Mouse (Mus musculus) forebrain, postnatal 0 days (tissue): Measurements from ENCODE around the gene Rp9. TPM values are rescaled to one million over a fixed set of nuclear protein-coding genes. Genes with fewer than 3 reads are reported as not detected.
"Not testable (repeated sequence)": the region's sequence is repeated elsewhere in the genome, so short reads cannot be mapped to it uniquely, and the experiment has no call there.

Experiments
- ATAC-seq: fragments of 200-750 bp; cut with Nextera tagmentation; 2 replicates; pipeline ENCODE4 v1.8.0; 2017; ENCODE audit warnings: mild to moderate bottlenecking, moderate library complexity
- DNase-seq: peaks from one replicate; pipeline ENCODE4 v3.0.0-alpha.2; 2015
- H3K27ac ChIP-seq: fragments of 300-500 bp; sonication (generic); 2 replicates; pipeline ENCODE4 v1.5.1; 2014; ENCODE audit warnings: low read depth, mild to moderate bottlenecking, antibody characterized with exemption, low read length, moderate library complexity, mixed read lengths
- H3K27me3 ChIP-seq: fragments of 300-500 bp; sonication (generic); 2 replicates; pipeline ENCODE4 v1.6.1; 2014; ENCODE audit warnings: mild to moderate bottlenecking, low read length, mixed read lengths; ENCODE audit not compliant: insufficient read depth
- H3K36me3 ChIP-seq: fragments of 300-500 bp; sonication (generic); 2 replicates; pipeline ENCODE4 v1.6.1; 2014; ENCODE audit warnings: mild to moderate bottlenecking, moderate library complexity; ENCODE audit not compliant: insufficient read depth
- H3K4me1 ChIP-seq: fragments of 300-500 bp; sonication (generic); 2 replicates; pipeline ENCODE4 v1.6.1; 2014; ENCODE audit warnings: antibody characterized with exemption; ENCODE audit not compliant: insufficient read depth
- H3K4me2 ChIP-seq: fragments of 300-500 bp; sonication (generic); 2 replicates; pipeline ENCODE4 v1.6.1; 2014; ENCODE audit warnings: low read depth, mild to moderate bottlenecking, moderate library complexity
- H3K4me3 ChIP-seq: fragments of 300-500 bp; sonication (generic); 2 replicates; pipeline ENCODE4 v1.5.1; 2014; ENCODE audit warnings: low read depth, low read length, mixed read lengths
- H3K9ac ChIP-seq: fragments of 300-500 bp; sonication (generic); 2 replicates; pipeline ENCODE4 v1.6.1; 2014; ENCODE audit warnings: mild to moderate bottlenecking
- H3K9me3 ChIP-seq: fragments of 300-500 bp; sonication (generic); 2 replicates; pipeline ENCODE4 v1.6.1; 2016; ENCODE audit warnings: low read length
- CTCF ChIP-seq: sonication (generic); IDR thresholded peaks from 2 replicates; pipeline ENCODE4 v1.5.1; 2016; ENCODE audit warnings: antibody characterized with exemption, control low read depth, low read depth
- WGBS: fragments of 180-500 bp; shearing (Covaris S2); extraction: QIAGEN DNeasy Blood & Tissue Kit; methylation state at CpG from one replicate; pipeline ENCODE4 v1.1.7; 2014; 5-methylcytosine and 5-hydroxymethylcytosine counted together
- polyA plus RNA-seq: library from polyadenylated mRNA; unstranded; fragments of >200 nt; fragmentation: Nextera tagmentation; extraction: Ambion mirVana; gene quantifications from 2 replicates; pipeline ENCODE4 v1.2.1, GENCODE M21; 2015
- total RNA-seq: library from RNA; depleted of rRNA; stranded (reverse); fragments of >200 nt; gene quantifications from 2 replicates; pipeline ENCODE4 v1.2.3, GENCODE M21; 2014

The Rp9 gene
- total and polyA plus RNA-seq, 2 experiments from 2014 or later: 80.2 TPM

GRCm38 (mm10) chr9:22408344-22408743 lies 61.2 kb downstream of the Rp9 start:
- peak; percentile 45 for TF ChIP-seq CTCF
- 32% methylated on average over 4 of the region's 4 CpGs for WGBS
- H3K4me1 ChIP-seq, H3K36me3 ChIP-seq, DNase-seq, H3K27ac ChIP-seq, H3K4me3 ChIP-seq, H3K9ac ChIP-seq, ATAC-seq, H3K4me2 ChIP-seq, H3K27me3 ChIP-seq, H3K9me3 ChIP-seq: not testable (repeated sequence)

- H3K4me3 ChIP-seq, H3K9ac ChIP-seq: not testable (repeated sequence)
- WGBS: 95% methylated on average over 2 of the region's 4 CpGs
Measured at GRCm38 (mm10) chr9:22407633-22408032, 61.9 kb downstream of the Rp9 start.

GRCm38 (mm10) chr9:22405414-22405813 lies 64.1 kb downstream of the Rp9 start:
- H3K4me1 ChIP-seq: no peaks in the 10 kb centered on the region
- ATAC-seq (no peak), DNase-seq (no peak)
- 61% methylated on average over 3 of the region's 3 CpGs for WGBS
- H3K9ac ChIP-seq: no peak overlapping the region
- TF ChIP-seq CTCF: no peak
- no peaks in the 10 kb centered on the region for H3K9me3 ChIP-seq
- no peak overlapping the region for H3K4me2 ChIP-seq
- H3K36me3 ChIP-seq: no peaks in the 10 kb centered on the region
- H3K4me3 ChIP-seq: no peak overlapping the region
- no peaks in the 10 kb centered on the region for H3K27me3 ChIP-seq
- H3K27ac ChIP-seq: no peak overlapping the region

More at GRCm38 (mm10) chr9:22407633-22408032, 61.9 kb downstream of the Rp9 start:
- not testable (repeated sequence) for DNase-seq, H3K9me3 ChIP-seq, ATAC-seq, H3K4me1 ChIP-seq, H3K4me2 ChIP-seq, H3K27me3 ChIP-seq, H3K27ac ChIP-seq, H3K36me3 ChIP-seq

- H3K4me2 ChIP-seq, H3K9me3 ChIP-seq, H3K36me3 ChIP-seq, H3K27me3 ChIP-seq, H3K4me1 ChIP-seq, H3K27ac ChIP-seq, H3K9ac ChIP-seq, H3K4me3 ChIP-seq, ATAC-seq, DNase-seq: not testable (repeated sequence)
- 68% methylated on average over 2 of the region's 2 CpGs for WGBS
Measured at GRCm38 (mm10) chr9:22403501-22403900, 66.0 kb downstream of the Rp9 start.

- Histone ChIP-seq H3K9ac (no peak overlapping the region), H3K4me3 (no peak overlapping the region), H3K9me3 (no peaks in the 10 kb centered on the region), H3K4me2 (no peak overlapping the region), H3K27me3 (no peaks in the 10 kb centered on the region), H3K4me1 (no peaks in the 10 kb centered on the region), H3K36me3 (no peaks in the 10 kb centered on the region), H3K27ac (no peak overlapping the region)
- DNase-seq (no peak), ATAC-seq (no peak)
- 84% methylated on average over 3 of the region's 3 CpGs for WGBS
- no peak for TF ChIP-seq CTCF
Measured at GRCm38 (mm10) chr9:22402976-22403375, 66.6 kb downstream of the Rp9 start.

GRCm38 (mm10) chr9:22402001-22402400 lies 67.5 kb downstream of the Rp9 start:
- ATAC-seq (no peak), DNase-seq (no peak)
- H3K4me3 ChIP-seq: no peak overlapping the region
- TF ChIP-seq CTCF: no peak
- no peaks in the 10 kb centered on the region for H3K4me1 ChIP-seq
- no peaks in the 10 kb centered on the region for H3K9me3 ChIP-seq
- no peaks in the 10 kb centered on the region for H3K36me3 ChIP-seq
- H3K27ac ChIP-seq: no peak overlapping the region
- H3K9ac ChIP-seq: no peak overlapping the region
- no peaks in the 10 kb centered on the region for H3K27me3 ChIP-seq
- H3K4me2 ChIP-seq: no peak overlapping the region
- WGBS: 89% methylated on average over 6 of the region's 6 CpGs

GRCm38 (mm10) chr9:22399021-22399420 lies 70.5 kb downstream of the Rp9 start:
- WGBS: 60% methylated on average over 4 of the region's 4 CpGs
- no peak for DNase-seq
- Histone ChIP-seq H3K27me3 (no peaks in the 10 kb centered on the region), H3K9ac (no peak overlapping the region), H3K4me1 (no peaks in the 10 kb centered on the region), H3K9me3 (no peaks in the 10 kb centered on the region), H3K36me3 (no peaks in the 10 kb centered on the region), H3K27ac (no peak overlapping the region), H3K4me3 (no peak overlapping the region), H3K4me2 (no peak overlapping the region)
- TF ChIP-seq CTCF: no peak
- ATAC-seq: no peak

GRCm38 (mm10) chr9:22394725-22395124 lies 74.8 kb downstream of the Rp9 start:
- Histone ChIP-seq H3K36me3 (no peaks in the 10 kb centered on the region), H3K4me3 (no peak overlapping the region), H3K27ac (no peak overlapping the region), H3K4me1 (peaks cover under 1% of the 10 kb centered on the region), H3K9me3 (no peaks in the 10 kb centered on the region), H3K27me3 (no peaks in the 10 kb centered on the region), H3K4me2 (no peak overlapping the region), H3K9ac (no peak overlapping the region)
- ATAC-seq (no peak), DNase-seq (no peak)
- WGBS: 91% methylated on average over 2 of the region's 2 CpGs
- no peak for TF ChIP-seq CTCF
